Mouse (Mus musculus): ENCODE data around the gene Xrcc4. TPM values are rescaled to one million over a fixed set of nuclear protein-coding genes. Genes with fewer than 3 reads are reported as not detected.
A peak's percentile ranks its signal among the peaks of the same experiment; 100 is the strongest.
"Not testable (repeated sequence)": the region's sequence is repeated elsewhere in the genome, so short reads cannot be mapped to it uniquely, and the experiment has no call there.

Gene Xrcc4
- total RNA-seq, 2 experiments from 2014 or later: 14.8 to 15.0 TPM

DNA sequence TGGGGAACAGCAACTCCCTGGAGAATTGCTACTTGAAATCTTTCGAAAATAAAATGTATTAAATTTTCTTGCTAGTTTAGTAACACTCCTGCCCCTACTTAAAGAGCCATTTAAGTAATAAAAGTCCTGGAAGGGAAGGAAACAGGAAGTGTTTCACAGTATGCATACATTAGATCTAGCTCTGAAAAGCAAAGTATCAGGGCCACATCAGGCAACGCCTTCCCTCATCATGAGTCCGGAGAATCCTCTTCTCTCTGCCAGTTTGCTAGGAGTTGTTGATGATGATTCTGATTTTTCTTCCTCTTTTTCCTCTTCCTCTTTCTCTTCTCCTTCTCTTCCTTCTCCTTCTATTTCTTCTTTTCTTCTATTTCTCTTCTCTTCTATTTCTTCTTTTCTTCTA, 250.8 kb downstream of the Xrcc4 start:
- DNase-seq (ENCODE audit: extremely low spot score in 1 of 2, low spot score in 2 of 2): no peak
- intact Hi-C loops (cut with DNase I): no loop called here

DNA sequence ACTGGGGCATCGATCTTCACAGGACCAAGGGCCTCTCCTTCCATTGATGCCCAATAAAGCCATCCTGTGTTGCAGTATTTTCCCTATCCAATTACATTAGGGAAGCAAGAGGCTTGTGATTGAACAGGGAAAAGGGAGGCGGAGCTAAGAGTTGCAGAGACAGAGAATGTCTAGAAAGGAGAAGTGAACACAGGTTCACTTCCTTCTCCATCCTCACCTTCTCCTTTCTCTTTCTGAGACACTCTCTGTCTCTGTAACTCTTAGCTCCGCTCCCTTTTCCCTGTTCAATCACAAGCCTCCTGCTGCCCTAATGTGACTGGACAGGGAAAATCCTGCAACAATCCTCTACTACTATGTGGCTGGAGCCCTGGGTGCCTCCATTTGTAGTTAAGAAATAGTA, 254.9 kb downstream of the Xrcc4 start:
- DNase-seq (ENCODE audit: extremely low spot score in 1 of 2, low spot score in 2 of 2): no peak
- intact Hi-C loops (cut with DNase I): no loop called here

DNA sequence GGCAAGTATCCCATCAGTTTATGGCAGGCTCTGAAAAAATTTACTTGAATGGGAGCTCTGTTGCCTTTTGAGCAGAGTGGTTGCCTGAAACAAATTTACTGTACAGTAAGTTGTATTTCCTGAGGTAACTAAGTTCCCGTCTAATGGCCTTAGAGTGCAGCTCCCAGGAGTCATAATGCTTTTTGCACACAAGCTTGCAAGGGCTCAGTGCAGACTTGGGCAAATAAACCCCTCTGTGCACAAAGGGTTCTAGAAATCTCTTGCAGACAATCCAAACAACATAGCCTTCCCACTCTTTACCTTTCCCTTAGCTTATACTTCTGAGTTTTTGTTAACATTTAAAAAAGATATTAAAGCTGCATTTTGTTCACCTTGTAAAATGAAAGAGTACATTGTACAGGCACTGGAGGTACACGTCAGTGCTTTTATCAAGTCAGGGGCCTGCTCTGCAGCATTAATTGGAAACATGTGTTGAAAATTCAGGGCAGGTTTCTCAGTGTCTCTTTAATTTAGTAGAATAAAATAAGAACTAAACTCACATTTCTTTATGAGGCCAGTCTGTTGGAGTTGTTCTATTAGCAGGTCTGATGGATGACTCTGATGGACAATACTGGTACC, 256.2 kb downstream of the Xrcc4 start:
- no peak for DNase-seq (ENCODE audit: extremely low spot score in 1 of 2, low spot score in 2 of 2)
- intact Hi-C loops (cut with DNase I): no loop called here

DNA sequence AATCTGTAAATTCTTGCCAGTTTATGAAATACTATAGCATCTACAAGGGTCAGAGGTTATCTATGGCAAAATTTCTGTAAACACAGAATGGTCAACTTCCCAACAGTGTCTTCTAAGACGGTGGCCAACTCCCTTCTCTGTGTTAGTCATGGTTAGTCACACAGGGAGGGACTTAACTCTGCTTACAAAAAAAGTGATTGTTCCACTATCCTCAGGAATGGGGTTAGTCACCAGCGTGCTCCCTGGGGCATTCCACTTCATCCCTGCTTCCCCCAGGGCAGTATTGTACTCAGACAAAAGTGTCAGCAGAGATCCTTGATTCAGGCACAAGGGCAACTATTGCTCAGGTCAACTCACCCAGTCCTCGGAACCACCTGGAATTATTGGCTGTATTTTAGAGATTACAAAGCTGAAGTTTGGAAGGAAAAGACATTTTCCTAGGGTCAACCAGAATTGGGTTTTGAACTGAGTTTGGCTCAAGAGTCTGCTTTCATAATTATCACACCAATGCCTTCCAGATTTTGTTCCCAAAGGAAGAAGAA, 260.9 kb downstream of the Xrcc4 start:
- DNase-seq (ENCODE audit: extremely low spot score in 1 of 2, low spot score in 2 of 2): no peak
- intact Hi-C loops (cut with DNase I): no loop called here

DNA sequence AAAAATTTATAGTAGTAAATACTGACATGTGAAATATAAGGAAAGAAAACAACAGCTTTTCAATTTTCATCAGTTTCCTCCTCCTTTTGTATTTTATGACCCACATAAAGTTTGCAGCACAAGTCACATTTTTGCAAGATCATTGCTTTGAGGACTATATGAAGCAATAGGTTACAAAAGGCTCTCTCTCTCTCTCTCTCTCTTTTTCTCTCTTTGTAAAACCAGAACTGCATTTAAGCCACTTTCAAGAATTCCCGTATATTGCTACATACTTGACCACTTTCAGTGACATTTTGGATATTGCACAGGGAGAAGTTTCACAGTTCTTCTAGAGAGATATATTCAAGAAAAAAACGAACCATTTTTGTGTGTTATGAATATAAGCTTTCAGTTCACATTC, 261.6 kb downstream of the Xrcc4 start:
- intact Hi-C loops (cut with DNase I): no loop called here
- DNase-seq (ENCODE audit: extremely low spot score in 1 of 2, low spot score in 2 of 2): no peak

DNA sequence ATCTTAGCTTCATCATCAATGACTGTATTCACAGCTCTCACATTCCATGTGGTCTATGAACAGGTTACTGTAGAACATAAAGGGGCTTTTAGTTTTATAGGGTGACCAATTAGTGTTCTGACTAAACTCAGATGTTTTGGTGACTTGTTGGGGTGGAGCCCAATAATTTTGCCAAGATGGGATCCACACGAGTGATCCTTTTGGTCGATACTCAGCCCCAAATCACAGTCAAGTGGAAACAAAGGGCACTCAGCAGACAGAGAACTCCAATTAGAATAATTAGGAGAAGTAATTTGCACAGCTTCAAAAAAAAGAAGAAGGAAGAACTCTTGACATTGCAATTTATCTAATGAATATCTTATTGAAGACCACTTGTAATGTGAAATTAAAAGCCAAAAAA, 274.9 kb downstream of the Xrcc4 start:
- no peak for DNase-seq (ENCODE audit: extremely low spot score in 1 of 2, low spot score in 2 of 2)
- intact Hi-C loops (cut with DNase I): no loop called here

DNA sequence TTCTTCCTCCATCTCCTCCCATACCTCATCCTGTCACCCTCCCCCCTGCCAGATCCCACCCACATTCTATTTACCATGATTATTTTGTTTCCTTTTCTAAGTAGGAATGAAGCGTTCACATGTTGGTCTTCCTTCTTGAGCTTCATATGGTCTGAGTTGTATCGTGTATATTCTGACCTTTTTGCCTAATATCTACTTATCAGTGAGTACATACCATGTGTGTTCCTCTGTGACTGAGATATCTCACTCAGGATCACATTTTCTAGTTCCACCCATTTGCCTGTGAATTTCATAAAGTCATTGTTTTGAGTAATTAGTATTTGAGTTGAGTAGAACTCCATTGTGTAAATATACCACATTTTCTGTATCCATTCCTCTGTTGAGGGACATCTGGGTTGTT, 277.2 kb downstream of the Xrcc4 start:
- no peak for DNase-seq (ENCODE audit: extremely low spot score in 1 of 2, low spot score in 2 of 2)
- intact Hi-C loops (cut with DNase I): no loop called here

DNA sequence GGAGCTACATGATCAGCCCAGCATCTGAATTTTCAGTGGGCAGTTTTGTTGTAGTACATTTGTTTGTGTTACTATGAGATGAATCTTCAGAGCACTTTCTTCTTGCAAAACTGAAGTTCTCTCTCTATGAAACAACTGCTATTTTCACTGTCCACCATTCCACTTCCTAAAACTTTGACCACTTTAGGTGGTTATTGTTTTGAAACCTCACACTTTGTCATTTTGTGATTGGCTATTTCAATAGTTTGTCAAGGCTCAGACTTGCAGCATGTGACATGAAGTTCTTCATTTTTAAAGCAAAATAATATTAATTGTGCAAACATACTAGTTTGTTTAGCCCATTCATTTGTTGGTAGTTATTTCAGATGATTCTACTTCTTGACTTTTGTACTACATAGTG, 280.4 kb downstream of the Xrcc4 start:
- intact Hi-C loops (cut with DNase I): no loop called here
- no peak for DNase-seq (ENCODE audit: extremely low spot score in 1 of 2, low spot score in 2 of 2)

DNA sequence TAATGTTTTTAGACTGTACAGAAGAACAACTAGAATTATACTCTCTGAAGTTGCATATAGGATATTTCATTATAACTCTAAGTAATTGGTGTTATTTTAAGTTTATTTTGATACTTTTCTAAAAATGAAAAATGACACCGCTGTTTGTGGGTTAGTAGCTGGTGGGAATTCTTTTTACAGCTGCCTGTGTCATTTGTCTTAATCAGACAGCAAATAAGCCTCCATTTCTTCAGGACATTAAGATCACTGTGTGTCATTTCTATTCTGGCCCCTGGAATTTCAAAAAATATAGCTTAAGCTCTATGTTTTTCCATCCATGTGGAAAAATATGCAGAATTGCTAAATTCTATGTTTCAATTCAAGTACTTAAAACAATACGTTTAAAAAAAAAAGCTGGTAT, 287.5 kb downstream of the Xrcc4 start:
- DNase-seq (ENCODE audit: extremely low spot score in 1 of 2, low spot score in 2 of 2): no peak
- intact Hi-C loops (cut with DNase I): no loop called here

DNA sequence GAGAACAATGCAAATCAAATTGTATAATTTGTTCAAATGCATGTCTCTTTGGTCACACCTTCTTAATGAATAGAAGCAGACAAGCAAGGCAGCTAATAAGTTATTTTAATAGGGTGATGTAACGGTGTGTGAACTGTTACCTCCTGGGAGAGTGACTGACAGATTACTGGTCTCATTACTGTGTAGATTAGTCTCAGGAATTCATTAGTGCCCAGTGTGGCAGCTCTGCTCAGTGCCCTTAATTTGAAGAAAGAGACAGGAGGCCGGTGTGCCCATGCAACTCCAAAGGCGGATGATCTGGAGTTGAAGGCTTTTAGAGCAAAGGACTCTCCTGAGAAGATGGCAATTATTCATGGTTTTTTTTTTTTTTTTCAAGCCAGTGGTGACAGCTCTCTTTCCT, 291.7 kb downstream of the Xrcc4 start:
- no peak for DNase-seq (ENCODE audit: extremely low spot score in 1 of 2, low spot score in 2 of 2)
- intact Hi-C loops (cut with DNase I): no loop called here

DNA sequence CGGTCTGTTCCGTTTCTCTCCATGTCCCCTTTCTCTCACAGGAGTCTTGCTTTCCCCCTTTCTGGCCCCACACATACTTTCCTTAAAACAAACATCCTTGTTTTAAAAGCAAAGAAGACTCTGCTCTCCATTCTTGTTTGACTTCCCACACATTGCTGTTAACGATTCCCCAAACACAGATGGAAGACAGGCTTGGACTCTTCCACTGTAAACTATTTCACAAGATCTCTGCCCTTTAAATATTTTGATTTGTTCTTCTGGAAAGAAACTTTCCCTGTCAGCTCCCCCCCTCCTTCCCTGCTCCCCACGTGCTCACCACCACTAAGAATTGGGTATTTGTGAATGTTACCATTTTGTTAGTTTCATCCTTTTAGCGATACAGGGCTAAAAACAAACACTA, 297.9 kb downstream of the Xrcc4 start:
- intact Hi-C loops (cut with DNase I): no loop called here
- no peak for DNase-seq (ENCODE audit: extremely low spot score in 1 of 2, low spot score in 2 of 2)

DNA sequence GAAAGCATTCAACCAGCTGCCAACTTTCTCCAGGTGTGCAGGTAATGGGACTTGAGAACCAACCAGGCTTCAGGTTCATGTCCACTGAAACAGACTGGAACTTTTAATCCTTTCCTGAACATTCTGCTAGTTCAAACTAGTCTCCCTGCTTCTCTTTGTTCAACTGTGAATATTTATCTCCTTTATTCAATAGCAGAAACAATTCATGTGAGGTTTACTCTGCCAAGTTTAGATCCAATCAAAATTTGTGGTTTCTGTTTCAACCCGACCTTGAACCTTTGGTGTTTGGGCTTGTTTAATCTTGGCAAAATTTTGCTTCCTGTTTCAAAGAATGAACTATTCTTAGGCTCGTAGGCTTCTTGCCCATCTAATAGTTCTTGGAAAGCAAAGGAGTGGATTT, 306.5 kb downstream of the Xrcc4 start:
- intact Hi-C loops (cut with DNase I): no loop called here
- no peak for DNase-seq (ENCODE audit: extremely low spot score in 1 of 2, low spot score in 2 of 2)

DNA sequence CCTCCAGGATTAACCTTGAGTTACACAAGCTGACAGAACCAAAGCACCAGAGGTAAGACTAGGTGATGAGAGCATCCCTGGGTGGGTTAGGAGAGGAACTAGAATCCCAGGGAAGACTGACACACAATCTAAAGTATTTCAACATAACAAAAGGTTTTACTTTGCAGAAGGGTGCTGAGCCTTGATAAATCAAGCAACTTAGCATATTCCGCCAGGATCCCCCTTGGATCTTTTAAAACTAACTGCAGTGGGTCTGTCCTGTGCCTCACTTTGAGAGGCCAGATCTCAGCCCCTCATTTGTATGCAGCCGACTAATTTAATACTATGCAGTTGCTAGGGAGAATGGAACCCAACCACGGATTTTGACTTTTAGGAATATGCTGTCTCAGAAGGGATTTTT, 309.1 kb downstream of the Xrcc4 start:
- no peak for DNase-seq (ENCODE audit: extremely low spot score in 1 of 2, low spot score in 2 of 2)
- intact Hi-C loops (cut with DNase I): no loop called here

DNA sequence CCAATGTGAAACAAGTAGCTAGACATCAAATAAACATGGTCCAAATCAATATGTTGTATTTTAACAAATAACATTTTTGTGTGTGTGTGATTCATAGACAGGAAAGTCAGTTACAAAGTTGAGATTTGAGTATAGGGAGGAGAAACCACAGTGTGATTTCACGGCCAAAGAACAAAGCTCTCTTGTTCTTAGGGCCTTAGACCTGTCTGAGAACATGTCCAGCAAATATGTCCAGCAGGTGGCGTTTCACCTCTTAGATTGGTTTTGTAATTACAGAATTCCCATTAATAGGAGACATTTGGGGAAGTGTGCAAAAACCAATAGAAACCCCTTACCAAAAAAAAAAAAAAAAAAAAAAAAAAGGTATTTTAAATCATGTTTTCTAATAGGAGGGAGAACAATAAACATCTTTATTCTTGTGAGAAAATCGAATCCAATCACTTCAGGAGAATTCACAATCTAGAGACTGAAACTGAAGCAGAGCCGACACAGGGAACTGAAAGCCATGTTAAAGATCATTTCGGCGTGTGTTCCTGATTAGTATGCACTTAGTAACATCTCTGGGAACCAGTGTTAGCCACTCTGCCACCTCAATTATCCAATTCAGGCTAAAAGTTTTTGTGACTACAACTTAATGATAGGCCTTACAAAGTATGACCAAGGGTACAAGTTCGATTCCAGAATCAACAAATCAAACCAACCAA, 310.0 kb downstream of the Xrcc4 start:
- intact Hi-C loops (cut with DNase I): no loop called here
- DNase-seq (ENCODE audit: extremely low spot score in 1 of 2, low spot score in 2 of 2): peak; percentile 45 to 51

DNA sequence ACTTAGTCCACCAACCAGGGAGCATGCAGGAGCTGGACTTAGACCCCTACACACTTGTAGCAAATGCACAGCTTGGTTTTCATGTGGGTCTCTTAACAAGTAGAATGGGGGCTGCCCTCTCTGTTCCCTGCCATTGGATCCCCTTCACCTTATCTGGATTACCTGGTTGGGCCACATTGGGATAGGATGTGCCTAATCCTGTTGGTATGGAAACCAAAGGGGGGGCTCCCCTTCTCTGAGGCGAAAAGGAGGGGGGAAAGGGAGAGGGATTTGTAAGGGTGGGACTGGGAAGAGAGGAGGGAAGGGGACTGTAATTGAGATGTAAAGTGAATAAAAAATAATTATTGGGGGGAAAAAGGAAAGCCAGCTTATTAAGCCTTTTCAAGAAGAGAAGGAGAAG, 311.6 kb downstream of the Xrcc4 start:
- DNase-seq (ENCODE audit: extremely low spot score in 1 of 2, low spot score in 2 of 2): no peak
- intact Hi-C loops (cut with DNase I): no loop called here

DNA sequence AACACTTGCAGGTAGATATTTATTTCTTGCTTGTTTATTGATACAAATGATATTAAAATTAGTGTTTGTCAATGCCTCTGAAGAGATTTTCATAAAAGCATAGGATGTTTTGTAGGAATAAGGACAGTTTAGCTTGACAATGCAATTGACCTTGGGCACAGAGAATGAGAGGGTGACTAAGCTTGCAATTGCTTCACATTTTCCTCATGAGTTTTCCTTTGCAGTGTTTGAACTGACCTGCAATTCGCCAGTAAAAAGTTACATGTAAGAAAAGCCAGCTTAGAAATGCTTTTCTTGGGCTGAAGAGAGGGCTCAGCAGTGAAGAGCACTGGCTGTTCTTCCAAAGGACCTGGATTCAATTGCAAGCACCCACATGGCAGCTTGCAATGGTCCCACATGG, 312.3 kb downstream of the Xrcc4 start:
- intact Hi-C loops (cut with DNase I): no loop called here
- no peak for DNase-seq (ENCODE audit: extremely low spot score in 1 of 2, low spot score in 2 of 2)

DNA sequence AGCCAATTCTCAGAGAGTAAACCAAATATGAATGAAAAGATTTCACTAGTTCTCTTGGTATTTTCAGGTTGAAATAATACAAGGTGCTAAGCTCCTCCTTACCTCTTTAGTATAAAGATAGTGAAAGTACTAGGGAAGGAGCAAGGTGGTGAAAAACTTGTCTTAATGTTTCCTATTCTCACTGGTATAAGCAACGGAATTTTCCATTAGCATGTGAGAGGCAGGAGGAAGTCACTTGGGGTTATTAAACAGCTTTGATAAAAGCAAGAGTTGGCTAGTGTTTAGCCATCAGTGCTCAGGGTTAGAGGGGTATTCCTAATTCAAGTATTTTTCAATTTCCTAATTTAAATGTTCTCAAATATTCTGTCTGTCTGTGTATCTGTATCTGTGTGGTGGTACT, 322.9 kb downstream of the Xrcc4 start:
- DNase-seq (ENCODE audit: extremely low spot score in 1 of 2, low spot score in 2 of 2): no peak
- intact Hi-C loops (cut with DNase I): no loop called here

DNA sequence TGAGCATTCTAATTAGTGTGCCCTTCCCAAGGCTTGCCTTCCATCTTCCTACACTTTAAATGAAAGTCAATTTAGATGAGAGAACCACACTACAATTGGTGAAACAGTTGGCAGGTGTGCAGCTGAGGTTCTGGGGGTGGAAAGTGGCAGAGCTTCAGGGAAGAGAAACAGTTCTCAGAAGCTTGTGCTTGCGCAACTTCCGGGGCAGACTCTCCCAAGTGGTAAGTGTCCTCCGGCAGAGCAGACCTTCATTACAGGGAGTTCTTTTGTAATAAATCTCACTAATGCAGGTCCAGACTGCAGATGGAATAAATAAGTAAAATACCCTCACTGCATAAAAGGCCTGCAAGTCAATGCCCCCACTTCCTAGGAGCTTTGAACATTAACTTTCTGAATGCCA, 323.4 kb downstream of the Xrcc4 start:
- DNase-seq (ENCODE audit: extremely low spot score in 1 of 2, low spot score in 2 of 2): no peak
- intact Hi-C loops (cut with DNase I): no loop called here

DNA sequence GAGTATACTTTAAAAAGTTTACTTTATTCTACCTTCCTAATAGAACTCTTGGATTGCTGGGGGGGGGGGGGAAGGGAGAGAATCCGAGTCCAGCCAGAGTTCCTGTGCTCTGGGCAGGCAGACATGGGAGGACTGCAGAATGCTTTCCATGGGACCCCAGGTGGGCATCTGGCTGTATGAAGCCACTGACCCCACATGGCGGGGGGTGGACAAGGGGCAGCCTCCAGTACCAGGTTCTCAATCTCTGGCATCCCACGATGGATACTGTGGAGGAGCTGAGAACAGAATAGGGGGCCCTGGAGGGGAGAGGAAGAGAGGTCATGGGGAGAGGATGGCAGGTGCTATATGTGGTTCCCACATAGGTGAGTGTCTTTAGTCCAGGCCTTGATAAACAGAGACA, 327.1 kb downstream of the Xrcc4 start:
- intact Hi-C loops (cut with DNase I): no loop called here
- no peak for DNase-seq (ENCODE audit: extremely low spot score in 1 of 2, low spot score in 2 of 2)

DNA sequence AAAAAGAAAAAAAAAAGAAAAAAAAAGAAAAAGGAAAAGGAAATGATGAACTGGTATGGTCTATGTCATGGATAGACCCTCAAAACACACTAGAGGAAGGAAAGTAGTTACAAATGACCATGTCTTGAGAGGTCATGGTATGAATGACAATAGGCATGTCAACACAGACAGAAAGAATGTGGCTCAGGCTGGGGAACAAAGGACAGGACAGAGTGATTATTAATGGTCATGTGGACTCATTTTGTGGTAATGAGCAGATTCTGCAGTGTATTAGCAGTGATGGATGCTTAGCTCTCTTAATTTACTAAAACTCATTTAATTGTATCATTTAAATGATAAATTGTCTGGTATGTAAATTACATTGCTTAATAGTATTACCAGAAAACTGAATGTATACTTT, 333.1 kb downstream of the Xrcc4 start:
- DNase-seq (ENCODE audit: extremely low spot score in 1 of 2, low spot score in 2 of 2): no peak
- intact Hi-C loops (cut with DNase I): no loop called here

DNA sequence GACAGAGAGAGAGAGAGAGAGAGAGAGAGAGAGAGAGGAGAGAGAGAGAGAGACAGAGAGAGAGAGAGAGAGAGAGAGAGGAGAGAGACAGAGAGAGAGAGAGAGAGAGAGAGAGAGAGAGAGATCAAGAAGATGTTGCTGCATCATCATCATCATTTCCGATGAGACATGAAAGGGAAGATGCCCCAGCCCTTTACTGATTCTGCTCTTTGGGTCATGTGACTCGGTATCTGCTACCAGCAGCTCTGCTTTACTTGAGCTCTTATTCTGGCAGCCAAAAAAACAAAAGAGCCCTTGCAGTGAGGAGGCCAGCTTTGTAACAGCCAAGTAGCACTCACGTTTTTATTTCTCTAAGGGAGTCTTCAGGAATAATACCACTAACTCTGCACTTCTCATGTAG, 338.8 kb downstream of the Xrcc4 start:
- intact Hi-C loops (cut with DNase I); DNase-seq (ENCODE audit: extremely low spot score in 1 of 2, low spot score in 2 of 2): not testable (repeated sequence)

Data from left cerebral cortex, postnatal 10 days (tissue).